Mouse (Mus musculus) liver, embryonic 16.5 days (tissue): ENCODE data around the gene Lbp. TPM values are rescaled to one million over a fixed set of nuclear protein-coding genes. Genes with fewer than 3 reads are reported as not detected.

Experiments used
- ATAC-seq: fragments of 200-750 bp; cut with Nextera tagmentation; 2 replicates; pipeline ENCODE4 v1.8.0; 2017; ENCODE audit warnings: low read depth, mild to moderate bottlenecking, moderate number of reproducible peaks, moderate library complexity
- H3K27ac ChIP-seq: fragments of 300-500 bp; sonication (generic); 2 replicates; pipeline ENCODE4 v1.5.1; 2014; ENCODE audit warnings: mild to moderate bottlenecking, low read length
- H3K27me3 ChIP-seq: fragments of 300-500 bp; sonication (generic); 2 replicates; pipeline ENCODE4 v1.6.1; 2014; ENCODE audit warnings: low read depth, low read length, mixed read lengths; ENCODE audit not compliant: control insufficient read depth, insufficient read depth
- H3K36me3 ChIP-seq: fragments of 300-500 bp; sonication (generic); 2 replicates; pipeline ENCODE4 v1.6.1; 2014; ENCODE audit warnings: mild to moderate bottlenecking; ENCODE audit not compliant: control insufficient read depth, insufficient read depth
- H3K4me1 ChIP-seq: fragments of 300-500 bp; sonication (generic); 2 replicates; pipeline ENCODE4 v1.6.1; 2014; ENCODE audit warnings: low read depth, low read length, mixed read lengths; ENCODE audit not compliant: control insufficient read depth
- H3K4me2 ChIP-seq: fragments of 300-500 bp; sonication (generic); 2 replicates; pipeline ENCODE4 v1.6.1; 2014; ENCODE audit warnings: low read depth, low read length, mixed read lengths
- H3K4me3 ChIP-seq: fragments of 300-500 bp; sonication (generic); 2 replicates; pipeline ENCODE4 v1.5.1; 2014; ENCODE audit warnings: low read depth, mild to moderate bottlenecking, low read length
- H3K9ac ChIP-seq: fragments of 300-500 bp; sonication (generic); 2 replicates; pipeline ENCODE4 v1.6.1; 2014; ENCODE audit warnings: low read depth, low read length
- H3K9me3 ChIP-seq: fragments of 300-500 bp; sonication (generic); replicated peaks from 2 replicates; pipeline ENCODE4 v1.6.1; 2016; ENCODE audit warnings: low read length; ENCODE audit not compliant: control insufficient read depth
- WGBS: fragments of 180-500 bp; shearing (Covaris S2); extraction: QIAGEN DNeasy Blood & Tissue Kit; methylation state at CpG from one replicate; pipeline ENCODE4 v1.1.7; 2014; ENCODE audit not compliant: insufficient replicate concordance; 5-methylcytosine and 5-hydroxymethylcytosine counted together
- polyA plus RNA-seq: library from polyadenylated mRNA; unstranded; fragments of >200 nt; fragmentation: Nextera tagmentation; extraction: Ambion mirVana; gene quantifications from 2 replicates; pipeline ENCODE4 v1.2.1, GENCODE M21; 2015

The Lbp gene
- polyA plus RNA-seq, 1 experiment from 2014 or later: 69.9 TPM

DNA sequence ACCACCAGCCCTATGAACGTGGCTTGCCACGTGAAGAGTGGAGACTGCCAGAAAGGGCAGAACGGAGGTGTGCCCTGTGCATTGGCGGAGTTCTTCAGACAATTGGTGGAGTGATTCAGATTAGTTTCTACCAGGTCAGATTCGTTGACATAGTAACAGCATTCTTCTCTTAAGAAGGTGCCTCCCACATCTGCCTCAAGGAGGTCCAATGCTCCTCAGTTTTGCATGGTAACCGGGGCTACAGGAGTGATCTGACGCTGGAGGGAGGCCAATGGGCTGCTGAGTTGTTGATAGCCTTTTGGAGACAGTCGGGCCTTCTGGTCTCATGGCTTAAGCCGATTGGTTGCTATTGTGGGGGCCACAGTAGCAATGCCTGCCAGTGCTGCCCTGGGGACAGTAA is 10.6 kb upstream of the Lbp start:
- H3K4me1 ChIP-seq: no peaks in the 10 kb centered on the region
- no peaks in the 10 kb centered on the region for H3K27me3 ChIP-seq
- H3K4me3 ChIP-seq: no peak overlapping the region
- ATAC-seq: no peak
- H3K36me3 ChIP-seq: no peaks in the 10 kb centered on the region
- H3K9ac ChIP-seq: no peak overlapping the region
- no peak overlapping the region for H3K4me2 ChIP-seq
- no peak overlapping the region for H3K27ac ChIP-seq
- 48% methylated on average over 9 of the region's 9 CpGs for WGBS
- H3K9me3 ChIP-seq: no peaks in the 10 kb centered on the region

- no peak overlapping the region for H3K4me3 ChIP-seq
- no peaks in the 10 kb centered on the region for H3K9me3 ChIP-seq
- no peak overlapping the region for H3K9ac ChIP-seq
- ATAC-seq: no peak
- WGBS: 67% methylated on average over 3 of the region's 3 CpGs
- no peaks in the 10 kb centered on the region; the same call in 1 of the 2 replicates for H3K4me1 ChIP-seq
- no peaks in the 10 kb centered on the region for H3K36me3 ChIP-seq
- no peaks in the 10 kb centered on the region for H3K27me3 ChIP-seq
- H3K4me2 ChIP-seq: no peak overlapping the region
- H3K27ac ChIP-seq: no peak overlapping the region
Measured at GRCm38 (mm10) chr2:158299203-158299602, 7.1 kb upstream of the Lbp start.

DNA sequence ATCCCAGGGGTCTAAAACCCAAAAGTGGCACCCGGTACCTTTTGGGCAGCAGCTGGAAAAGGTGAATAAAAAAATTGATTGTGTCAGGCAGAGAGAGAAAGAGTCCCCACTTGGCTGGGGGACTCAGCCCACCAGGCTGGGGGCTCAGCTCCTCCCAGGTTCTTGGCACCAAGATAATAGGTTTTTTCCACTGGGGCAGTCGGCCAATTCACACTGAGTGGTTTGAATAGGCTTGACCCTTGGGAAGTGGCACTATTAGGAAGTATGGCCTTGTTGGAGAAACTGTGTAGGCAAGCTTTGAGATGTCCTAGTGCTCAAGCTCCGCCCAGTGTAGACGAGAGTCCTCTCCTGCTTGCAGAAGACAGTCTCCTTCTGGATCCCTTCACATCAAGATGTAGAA is 6.6 kb upstream of the Lbp start:
- Histone ChIP-seq H3K27ac (no peak overlapping the region), H3K4me3 (no peak overlapping the region), H3K27me3 (no peaks in the 10 kb centered on the region), H3K36me3 (no peaks in the 10 kb centered on the region), H3K9me3 (no peaks in the 10 kb centered on the region), H3K4me1 (no peaks in the 10 kb centered on the region; the same call in 1 of the 2 replicates), H3K4me2 (no peak overlapping the region), H3K9ac (no peak overlapping the region)
- WGBS: 60% methylated on average over 4 of the region's 4 CpGs
- no peak for ATAC-seq

DNA sequence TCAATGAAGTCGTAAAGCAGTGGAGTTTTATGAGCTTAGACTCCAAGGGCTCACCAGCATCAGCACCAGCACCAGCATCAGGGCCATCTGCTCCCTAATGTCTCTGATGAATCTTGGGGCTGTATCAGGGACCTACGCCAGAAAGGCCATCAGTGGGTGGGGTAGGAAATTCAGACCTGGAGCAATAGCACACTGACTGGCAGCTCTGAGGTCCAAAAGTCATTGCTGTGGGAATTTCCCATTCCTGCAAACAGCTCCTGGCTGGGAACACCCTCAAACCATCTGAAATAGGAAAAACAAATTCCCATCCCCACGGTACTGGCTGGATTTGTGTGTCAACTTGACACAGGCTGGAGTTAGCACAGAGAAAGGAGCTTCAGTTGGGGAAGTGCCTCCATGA is 3.5 kb upstream of the Lbp start:
- no peak overlapping the region for H3K4me2 ChIP-seq
- no peak overlapping the region for H3K27ac ChIP-seq
- H3K4me1 ChIP-seq: peaks cover 4% of the 10 kb centered on the region; the same call in 1 of the 2 replicates
- no peaks in the 10 kb centered on the region for H3K27me3 ChIP-seq
- 58% methylated on average over 3 of the region's 3 CpGs for WGBS
- H3K4me3 ChIP-seq: no peak overlapping the region
- peak; percentile 14; the same call in 1 of the 2 replicates for ATAC-seq
- no peaks in the 10 kb centered on the region for H3K36me3 ChIP-seq
- H3K9me3 ChIP-seq: no peaks in the 10 kb centered on the region
- no peak overlapping the region for H3K9ac ChIP-seq

DNA sequence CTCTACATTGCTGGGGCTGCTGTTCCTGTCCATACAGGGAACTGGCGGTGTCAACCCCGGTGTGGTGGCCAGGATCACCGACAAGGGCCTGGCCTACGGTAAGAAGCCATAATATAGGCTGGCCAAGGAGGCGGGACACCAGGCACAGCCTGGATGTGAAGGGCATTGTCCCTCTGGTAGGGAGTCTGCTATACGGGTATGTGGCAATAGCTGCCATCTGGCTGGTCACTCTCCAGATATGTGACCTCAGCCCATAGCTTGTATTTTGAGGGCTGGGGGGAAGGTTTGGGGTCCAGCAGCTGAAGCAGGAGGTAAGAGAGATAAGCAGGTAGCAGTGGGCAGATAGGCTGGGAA is 380 bp downstream of the Lbp start:
- Histone ChIP-seq H3K4me3 (peak overlapping the region; percentile 57), H3K27ac (peak overlapping the region; percentile 86), H3K9ac (peak overlapping the region; percentile 54; the same call in 1 of the 2 replicates), H3K9me3 (no peaks in the 10 kb centered on the region), H3K27me3 (no peaks in the 10 kb centered on the region), H3K4me1 (peaks cover 4% of the 10 kb centered on the region), H3K36me3 (no peaks in the 10 kb centered on the region), H3K4me2 (peak overlapping the region; percentile 46)
- 9% methylated on average over 6 of the region's 6 CpGs for WGBS
- ATAC-seq: peak; percentile 9; the same call in 1 of the 2 replicates

DNA sequence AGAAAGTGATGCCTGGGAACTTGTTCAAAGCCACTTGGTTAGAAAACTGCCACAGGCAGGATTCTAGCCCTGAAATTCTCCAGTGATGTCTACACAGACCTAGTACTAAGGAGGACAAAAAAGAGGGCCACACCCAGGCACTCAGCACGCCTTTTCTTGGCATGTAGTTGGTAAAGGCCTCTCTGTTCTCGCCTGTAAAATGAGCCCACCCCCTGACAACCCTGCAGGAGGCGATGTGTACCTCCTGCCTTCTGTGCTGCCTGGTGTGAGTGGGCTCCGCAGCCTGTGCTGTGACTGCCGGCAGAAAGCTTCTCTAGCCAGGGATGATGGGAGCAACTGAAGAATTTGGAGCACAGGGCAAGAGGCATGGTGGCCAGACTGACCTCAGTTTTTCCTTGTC is 2.0 kb downstream of the Lbp start:
- Histone ChIP-seq H3K36me3 (no peaks in the 10 kb centered on the region), H3K4me1 (peaks cover 4% of the 10 kb centered on the region), H3K9ac (peak overlapping the region; percentile 5; the same call in 1 of the 2 replicates), H3K27ac (no peak overlapping the region), H3K27me3 (no peaks in the 10 kb centered on the region), H3K9me3 (no peaks in the 10 kb centered on the region), H3K4me2 (peak overlapping the region; percentile 46; the same call in 1 of the 2 replicates), H3K4me3 (peak overlapping the region; percentile 57; the same call in 1 of the 2 replicates)
- ATAC-seq: no peak
- 55% methylated on average over 5 of the region's 5 CpGs for WGBS

- Histone ChIP-seq H3K4me2 (no peak overlapping the region), H3K4me3 (no peak overlapping the region), H3K27ac (no peak overlapping the region), H3K27me3 (no peaks in the 10 kb centered on the region), H3K9ac (no peak overlapping the region), H3K9me3 (no peaks in the 10 kb centered on the region), H3K4me1 (no peaks in the 10 kb centered on the region; the same call in none of the 2 replicates), H3K36me3 (no peaks in the 10 kb centered on the region)
- 38% methylated on average over 1 of the region's 1 CpGs for WGBS
- no peak for ATAC-seq
Measured at GRCm38 (mm10) chr2:158313089-158313488, 6.8 kb downstream of the Lbp start.

DNA sequence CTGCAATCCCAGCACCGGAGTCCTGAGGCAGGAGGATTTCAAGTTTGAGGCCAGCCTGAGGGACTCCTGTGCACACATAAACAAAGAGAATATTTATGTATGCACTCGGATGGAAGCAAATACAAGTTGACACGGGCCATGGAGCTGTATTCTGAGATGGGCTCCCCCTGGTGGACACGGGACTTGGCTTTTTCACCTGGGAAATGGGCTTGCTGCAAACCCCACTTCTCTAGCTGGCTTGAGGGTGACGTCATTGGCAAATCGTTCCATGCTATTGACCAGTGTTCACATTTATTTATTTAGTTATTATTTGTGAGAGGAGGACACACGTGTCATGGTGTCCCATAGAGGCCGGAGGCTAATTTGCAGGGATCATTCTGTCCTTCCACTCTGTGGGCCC is 10.1 kb downstream of the Lbp start:
- no peaks in the 10 kb centered on the region for H3K9me3 ChIP-seq

DNA sequence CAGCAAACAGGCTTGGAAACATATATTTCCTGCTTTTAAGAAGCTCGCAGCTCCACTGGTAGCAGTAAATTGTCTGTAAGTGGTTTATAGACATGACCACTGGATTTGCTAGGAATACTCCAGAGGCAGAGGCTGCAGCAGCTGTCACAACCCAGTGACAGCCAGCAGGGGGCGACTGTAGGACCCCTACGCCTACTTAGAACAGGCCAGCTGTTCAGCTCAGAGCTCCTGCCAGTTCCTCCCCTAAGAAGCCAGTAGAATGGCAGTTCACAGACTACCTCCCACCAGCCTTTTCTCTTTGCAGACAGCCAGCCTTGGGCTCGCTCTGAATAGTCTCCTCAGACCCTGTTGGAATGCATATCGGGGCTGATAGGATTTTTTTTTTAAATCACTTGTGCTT is 10.7 kb downstream of the Lbp start:
- H3K27ac ChIP-seq: no peak overlapping the region
- H3K27me3 ChIP-seq: no peaks in the 10 kb centered on the region
- H3K36me3 ChIP-seq: no peaks in the 10 kb centered on the region
- no peak overlapping the region for H3K9ac ChIP-seq
- no peak overlapping the region for H3K4me3 ChIP-seq
- no peaks in the 10 kb centered on the region for H3K9me3 ChIP-seq
- no peak overlapping the region for H3K4me2 ChIP-seq
- no peak for ATAC-seq
- no peaks in the 10 kb centered on the region for H3K4me1 ChIP-seq
- WGBS: 24% methylated on average over 5 of the region's 5 CpGs

More for the DNA sequence above, 10.1 kb downstream of the Lbp start:
- H3K4me1 ChIP-seq: no peaks in the 10 kb centered on the region
- H3K9ac ChIP-seq: no peak overlapping the region
- ATAC-seq: no peak
- no peaks in the 10 kb centered on the region for H3K36me3 ChIP-seq
- H3K27me3 ChIP-seq: no peaks in the 10 kb centered on the region
- H3K27ac ChIP-seq: no peak overlapping the region
- WGBS: 58% methylated on average over 8 of the region's 8 CpGs
- no peak overlapping the region for H3K4me3 ChIP-seq
- H3K4me2 ChIP-seq: no peak overlapping the region
